Mouse (Mus musculus): ENCODE results near the gene Arhgap42.

The Arhgap42 gene

DNA sequence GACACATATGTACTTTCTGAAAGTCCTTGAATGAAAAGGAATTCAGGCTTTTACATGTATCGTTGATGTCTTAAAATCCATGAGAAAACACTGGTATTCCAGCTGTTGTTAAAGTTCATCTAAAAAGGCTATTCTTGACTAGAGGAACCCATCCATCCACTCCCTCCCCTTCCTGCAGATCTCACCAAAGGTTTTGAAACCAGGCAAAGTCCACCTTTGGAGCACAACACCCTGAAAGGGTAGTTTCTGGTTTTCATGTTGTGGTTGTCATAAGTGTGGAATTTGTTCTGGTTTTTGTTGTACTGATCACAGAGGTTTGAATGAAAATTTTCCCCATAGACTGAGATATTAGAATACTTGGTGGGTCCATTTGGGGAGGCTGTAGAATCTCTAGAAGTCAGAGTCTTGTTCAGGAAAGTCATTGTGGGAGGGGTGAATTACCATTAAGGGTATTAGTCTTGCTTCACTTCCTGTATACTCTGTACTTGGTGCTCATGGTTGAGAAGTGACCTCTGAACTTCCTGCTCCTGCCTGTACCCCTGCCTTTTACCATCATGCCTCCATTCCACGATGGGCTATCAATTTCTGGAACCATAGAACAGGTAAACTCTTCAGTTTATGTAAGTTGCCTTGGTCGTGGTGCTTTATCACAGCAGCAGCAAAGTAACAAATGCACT, 27.4 kb downstream of the Arhgap42 start:
- in situ Hi-C loops (cut with MboI, MseI), result no loop called here

DNA sequence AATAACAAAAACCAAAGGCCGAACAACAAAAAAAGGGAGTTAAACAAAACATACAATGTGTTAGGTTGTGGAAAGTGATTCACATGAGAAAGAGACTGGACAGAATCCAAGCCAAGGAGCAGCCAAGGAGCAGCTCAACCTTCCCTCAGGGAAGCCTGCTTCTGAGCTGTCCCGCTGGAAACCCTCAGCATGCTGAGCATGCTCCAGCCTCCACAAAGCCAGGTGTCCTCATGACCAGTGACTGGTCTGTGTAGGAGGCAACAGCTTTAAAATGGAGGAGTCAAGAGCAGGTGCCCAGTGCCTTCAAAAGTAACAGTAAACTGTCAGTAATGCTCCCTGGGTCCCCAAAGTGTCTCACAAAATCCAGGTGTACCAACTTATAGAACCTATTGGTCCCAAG, 28.4 kb downstream of the Arhgap42 start:
- in situ Hi-C loops (cut with MboI, MseI), result no loop called here

DNA sequence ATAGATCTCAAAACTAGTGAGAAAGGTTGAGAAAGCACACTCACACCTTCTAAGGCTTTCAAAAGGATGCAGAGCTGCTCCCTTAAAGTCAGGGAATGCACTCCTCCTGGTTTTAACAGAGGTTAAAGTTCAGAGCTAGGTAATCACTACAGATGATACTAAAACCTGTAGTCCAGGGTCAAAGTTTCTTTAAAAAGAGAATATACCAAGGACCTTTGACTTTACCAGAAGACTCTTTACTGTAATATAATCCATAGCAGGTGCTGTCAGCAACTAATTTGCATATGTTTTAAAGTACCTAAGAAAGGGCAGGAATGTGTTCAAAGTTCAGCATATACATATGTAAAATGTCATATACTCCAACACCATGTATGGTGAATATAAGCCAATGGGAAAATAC, 30.7 kb downstream of the Arhgap42 start:
- in situ Hi-C loops (cut with MboI, MseI), result no loop called here

DNA sequence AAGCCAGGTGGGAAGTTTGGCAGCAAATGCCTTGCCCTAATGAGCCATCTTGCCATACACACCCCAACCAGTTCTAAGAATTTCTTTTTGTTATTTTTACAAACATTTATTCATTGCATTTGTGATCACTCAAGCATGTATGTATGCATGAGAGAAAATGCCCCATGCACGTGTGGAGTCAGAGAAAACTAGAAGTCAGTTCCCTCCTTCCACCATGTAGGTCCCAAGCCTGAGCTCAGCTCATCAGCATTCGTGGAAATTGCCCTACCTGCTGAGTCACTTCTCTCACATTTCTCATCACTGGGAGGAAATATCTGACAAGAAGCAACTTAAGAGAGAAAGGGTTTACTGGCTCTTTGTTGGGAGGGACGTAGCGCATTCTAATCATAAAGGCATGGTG, 31.6 kb downstream of the Arhgap42 start:
- in situ Hi-C loops (cut with MboI, MseI), result no loop called here

DNA sequence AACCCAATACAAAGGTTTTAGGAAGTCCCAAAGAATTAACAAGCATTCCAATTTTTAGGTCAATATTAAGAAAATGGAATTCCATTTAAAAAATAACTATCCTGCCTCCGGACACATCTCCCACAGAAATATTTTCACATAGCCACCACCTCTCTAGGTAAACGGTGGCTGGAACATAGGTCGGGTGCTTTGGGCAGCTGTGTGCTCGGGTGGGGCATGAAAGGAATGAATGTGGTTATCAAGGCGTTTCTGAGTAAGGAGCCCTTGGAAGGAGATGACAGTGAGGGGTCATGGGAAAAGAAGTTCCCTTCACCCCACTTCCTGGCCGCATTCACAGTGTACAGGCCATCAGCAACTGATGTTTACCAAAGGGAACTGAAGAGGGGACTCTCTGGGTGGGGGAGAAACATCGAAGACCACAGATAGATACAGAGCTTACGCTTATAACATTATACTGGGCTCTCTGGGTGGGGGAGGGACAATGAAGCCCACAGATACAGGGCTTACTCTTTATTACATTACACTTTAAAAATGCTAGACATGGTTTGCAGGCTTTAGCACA, 38.0 kb downstream of the Arhgap42 start:
- in situ Hi-C loops (cut with MboI, MseI), result no loop called here

DNA sequence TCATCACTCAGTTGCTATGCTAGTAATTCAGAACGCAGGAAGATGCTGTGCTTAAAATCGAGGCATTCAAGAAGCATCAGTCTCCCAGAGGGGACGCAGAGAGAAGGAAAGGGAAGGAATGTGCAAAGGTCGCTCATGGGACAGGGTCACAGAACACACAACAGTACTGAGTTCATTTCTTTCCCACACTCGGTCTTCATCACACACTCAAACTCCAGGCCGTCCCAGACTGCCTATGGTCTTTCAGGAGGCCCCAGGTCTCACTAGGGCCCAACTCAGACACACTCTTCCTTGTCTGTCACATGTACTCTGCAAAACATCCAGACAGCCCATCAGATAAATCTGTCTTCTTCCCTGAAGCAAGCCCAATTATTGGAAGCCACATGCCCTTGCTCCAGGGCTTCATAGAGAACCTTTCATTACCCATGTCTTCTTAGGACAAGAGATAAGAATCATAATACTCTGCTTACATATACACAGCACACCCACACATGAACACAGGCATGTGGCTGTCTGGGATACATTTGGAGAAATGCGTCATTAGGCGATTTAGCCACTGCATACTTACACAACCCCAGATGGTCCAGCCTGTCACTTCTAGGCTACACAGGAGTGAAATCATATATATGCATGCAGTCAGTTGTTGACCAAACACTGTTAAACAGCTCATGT, 39.6 kb downstream of the Arhgap42 start:
- in situ Hi-C loops (cut with MboI, MseI), result no loop called here

DNA sequence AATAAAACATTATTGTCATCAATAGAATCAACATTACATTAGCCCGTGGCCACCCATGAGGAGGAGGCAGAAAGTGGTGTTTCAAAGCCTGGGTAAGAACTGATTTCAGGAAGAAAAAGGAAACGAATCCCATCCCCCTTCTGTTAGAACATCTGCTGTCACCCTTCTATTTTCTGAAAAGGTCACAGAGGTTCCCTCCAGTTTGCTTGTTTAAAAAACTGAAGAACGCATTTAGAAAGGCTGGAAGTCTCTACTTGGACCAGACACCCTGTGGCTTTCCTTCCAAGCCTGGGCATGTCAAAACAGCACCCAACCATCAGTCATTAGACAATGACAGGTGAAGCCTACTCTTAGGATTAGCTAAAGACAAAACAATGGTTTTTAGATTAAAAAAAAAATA, 40.3 kb downstream of the Arhgap42 start:
- in situ Hi-C loops (cut with MboI, MseI), result no loop called here

DNA sequence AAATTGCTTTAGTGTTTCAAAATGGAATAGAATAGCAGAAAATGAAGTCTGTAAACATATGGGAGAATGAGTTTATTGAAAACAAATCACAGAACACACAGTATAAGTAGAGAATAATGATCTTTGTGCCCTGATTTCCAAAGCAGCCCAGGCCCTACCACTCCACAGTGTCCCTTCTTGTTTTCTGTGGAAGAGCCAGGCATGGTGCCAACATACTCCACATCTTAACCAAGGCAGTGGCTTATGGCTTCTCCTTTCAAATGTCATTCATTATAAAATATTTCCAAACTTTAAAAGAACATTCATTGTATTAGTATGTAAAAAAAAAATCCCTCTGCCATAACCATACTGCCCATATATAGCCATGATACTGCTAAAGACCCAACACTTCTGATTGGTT, 42.9 kb downstream of the Arhgap42 start:
- in situ Hi-C loops (cut with MboI, MseI), result no loop called here

DNA sequence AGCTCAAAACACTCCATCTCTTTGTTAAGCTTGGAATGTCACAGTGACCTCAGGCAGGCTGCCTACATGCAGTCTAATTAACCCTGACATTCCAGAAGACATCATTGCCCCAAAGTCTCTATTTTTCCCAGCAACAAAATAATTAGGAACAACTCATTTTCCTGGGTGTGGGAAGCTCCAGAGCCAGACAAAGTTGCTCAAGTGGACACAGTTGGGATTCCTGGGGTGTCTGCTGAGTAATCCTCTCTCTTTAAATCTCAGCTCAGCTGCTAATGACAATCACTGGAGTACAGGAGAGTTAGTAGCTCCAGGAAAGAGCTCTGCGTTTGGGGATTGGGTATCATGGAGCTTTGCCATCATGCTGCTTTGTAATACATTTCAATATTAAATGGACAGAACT, 44.4 kb downstream of the Arhgap42 start:
- in situ Hi-C loops (cut with MboI, MseI), result no loop called here

DNA sequence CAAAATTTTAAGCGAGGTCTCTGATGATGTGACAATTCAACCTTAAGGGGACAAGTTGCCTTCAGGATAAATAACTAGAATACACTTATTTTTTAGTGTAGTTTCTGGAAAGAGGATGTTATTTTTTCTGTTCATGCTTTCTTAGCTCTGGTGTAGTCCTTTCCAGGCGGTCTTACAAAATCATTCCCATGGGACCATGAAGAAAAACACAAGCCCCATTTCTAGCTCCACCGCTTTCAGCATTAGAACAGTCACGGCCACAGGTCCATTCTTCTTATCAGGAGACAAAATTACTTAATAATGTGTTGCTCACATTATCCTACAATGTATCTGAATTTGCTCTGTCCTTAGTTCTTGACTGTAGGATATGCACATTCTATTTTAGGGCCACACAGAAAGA, 46.2 kb downstream of the Arhgap42 start:
- in situ Hi-C loops (cut with MboI, MseI), result no loop called here

DNA sequence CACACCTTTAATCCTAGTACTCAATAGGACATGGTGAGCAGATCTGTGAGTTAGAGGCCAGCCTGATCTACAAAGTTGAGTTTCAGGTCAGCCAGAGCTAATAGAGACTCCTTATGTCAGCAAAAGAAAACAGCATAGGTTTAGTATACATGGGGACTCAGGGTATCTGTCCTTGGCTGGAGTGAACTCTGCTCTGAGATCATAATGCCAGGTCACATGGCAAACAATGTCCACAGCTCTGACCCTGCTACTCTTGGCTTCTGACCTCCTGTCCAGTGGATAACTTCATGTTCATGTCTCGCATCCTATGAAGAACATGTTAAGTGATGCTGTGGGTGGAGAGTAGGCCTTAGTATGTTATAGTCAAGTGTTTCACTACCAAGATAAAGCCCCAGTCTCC, 48.1 kb downstream of the Arhgap42 start:
- in situ Hi-C loops (cut with MboI, MseI), result no loop called here

DNA sequence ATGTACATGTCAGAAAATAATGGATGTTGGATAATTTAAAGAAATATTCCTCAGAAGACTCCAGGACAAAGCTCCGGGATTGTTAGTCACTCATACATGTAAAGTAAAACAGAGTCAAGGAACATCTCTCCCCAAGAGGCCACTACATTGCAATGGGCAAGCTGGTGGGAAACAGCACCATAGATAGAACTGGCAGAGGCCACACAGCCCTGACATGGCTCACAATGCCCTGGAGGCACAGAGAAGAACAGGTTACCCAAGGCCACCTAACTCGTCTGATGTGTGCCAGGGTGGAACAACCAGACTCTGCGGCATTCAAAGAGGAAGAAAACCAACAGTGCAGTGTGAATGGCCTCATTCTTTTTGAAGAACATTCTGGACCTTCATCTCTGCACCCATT, 50.7 kb downstream of the Arhgap42 start:
- in situ Hi-C loops (cut with MboI, MseI), result no loop called here

DNA sequence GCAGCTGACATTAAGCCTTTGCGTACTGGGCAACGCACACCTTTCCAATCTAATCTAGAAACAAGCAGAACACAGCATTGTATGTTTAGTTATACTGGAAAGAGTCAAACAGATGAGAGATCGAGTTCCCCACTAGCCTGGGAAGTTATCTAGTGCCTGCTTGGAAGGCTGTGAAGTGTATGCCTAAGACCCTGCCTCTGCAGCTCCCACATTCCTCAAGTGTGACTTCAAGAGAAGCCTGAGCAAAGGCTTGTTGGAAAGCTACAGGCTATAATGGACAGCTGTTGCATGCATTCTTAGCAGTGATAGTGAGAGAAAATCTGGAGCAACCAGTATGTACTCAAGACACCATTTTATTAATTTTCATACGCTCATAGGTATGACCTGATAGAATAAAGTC, 61.2 kb downstream of the Arhgap42 start:
- in situ Hi-C loops (cut with MboI, MseI), result no loop called here

DNA sequence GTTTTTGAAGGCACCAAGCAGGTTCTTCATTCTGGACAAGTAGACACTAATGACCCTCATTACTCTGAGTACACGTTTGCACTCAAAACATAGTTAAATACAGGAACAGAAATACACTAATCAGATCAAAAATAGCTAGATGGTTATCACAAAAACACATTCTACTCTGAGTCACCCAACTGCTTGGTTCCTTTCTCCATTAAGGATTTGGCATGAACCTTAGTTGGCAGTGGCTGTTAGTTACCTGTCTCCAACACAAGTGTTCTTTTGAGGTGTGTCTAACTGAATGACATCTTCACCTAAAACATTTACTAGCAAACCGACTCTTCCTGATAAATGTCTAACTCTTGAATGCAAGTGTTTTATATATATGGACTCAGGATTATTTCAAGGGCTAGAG, 64.0 kb downstream of the Arhgap42 start:
- in situ Hi-C loops (cut with MboI, MseI), result no loop called here

DNA sequence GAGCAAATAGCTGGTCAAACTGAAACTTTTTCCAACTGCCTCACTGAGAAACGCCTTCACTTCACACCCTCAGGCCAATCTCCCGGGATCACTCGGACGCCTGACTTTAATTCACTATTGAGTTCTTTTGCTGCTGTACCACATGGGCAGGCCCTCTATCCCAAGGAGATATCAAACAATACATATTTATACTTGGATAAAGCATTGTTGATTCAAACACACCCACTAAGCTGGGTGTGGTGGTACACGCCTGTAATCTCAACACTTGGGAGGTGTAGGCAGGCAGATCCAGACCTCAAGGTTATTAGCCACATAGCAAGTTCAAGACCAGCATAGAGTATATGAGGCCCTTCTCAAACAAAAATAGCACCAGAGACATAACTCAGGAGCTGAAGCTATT, 64.7 kb downstream of the Arhgap42 start:
- in situ Hi-C loops (cut with MboI, MseI), result no loop called here

DNA sequence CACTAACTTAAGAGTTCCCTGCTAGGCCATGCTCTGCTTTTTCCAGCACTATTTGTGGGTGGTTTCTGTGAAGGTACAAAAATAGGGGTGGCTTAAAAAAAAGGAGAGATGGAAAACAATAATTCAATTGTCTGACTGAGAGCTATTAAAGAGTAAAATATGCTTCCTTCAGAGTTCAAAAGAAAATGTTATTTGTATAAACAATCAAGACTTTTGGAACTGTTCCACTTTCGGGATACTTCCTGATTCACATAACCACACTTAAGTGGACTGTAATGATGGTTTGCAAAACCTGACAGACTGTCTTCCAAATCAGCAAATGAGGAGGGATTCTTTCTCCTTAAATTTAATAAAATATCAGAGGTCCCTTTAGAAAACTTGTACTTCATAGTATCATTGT, 65.8 kb downstream of the Arhgap42 start:
- in situ Hi-C loops (cut with MboI, MseI), result no loop called here

DNA sequence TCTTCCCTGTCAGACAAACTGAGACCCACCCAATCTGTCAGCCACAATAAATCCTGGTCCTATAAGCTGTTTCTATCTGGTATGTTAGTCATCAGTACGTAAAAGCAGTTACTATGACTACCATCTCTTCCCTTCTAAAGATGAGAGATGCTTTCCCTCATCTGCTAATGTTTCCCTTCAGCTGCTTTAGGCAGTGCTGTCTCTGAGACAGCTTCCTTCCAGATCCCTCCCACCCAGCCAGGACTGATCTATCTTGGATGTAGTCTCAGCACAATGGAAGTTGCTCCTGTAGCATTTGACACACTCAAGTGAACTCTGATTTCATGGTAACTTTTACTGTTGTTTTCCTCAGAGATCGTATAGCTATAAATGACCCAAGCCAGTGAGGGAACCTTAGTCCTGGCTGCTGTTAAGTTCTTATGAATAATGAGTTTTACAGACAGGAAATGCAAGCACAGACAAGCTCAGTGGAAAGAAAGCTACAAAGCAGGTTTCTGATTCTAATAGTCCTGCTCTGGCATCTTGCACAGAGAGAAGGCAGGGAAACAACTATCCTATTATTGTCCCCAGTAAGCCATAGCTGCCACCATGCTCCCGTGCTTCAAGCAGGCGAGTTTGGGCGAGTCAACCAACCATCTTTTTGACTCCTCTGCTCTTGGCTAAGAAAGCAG, 67.6 kb downstream of the Arhgap42 start:
- in situ Hi-C loops (cut with MboI, MseI), result no loop called here

DNA sequence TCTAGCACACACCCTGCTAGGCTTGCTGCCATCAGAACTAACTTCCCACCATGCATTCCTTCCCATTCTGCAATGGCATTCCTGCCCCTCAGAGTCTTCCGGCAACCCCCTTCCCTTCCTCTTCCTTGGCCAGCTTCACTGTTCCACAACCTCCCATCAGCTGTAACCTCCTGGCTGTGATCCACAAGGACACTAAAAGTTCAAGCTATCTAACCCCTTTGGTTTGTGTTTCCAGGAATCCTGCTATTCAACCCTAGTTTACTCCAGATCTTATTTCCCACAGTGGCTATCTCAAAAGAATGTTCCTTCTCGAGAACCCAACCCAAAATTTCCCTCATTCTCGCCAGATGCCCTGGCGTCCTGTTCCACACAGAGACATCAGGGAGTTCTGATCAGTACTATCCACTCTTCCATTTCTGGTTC, 73.2 kb downstream of the Arhgap42 start:
- in situ Hi-C loops (cut with MboI, MseI), result no loop called here

DNA sequence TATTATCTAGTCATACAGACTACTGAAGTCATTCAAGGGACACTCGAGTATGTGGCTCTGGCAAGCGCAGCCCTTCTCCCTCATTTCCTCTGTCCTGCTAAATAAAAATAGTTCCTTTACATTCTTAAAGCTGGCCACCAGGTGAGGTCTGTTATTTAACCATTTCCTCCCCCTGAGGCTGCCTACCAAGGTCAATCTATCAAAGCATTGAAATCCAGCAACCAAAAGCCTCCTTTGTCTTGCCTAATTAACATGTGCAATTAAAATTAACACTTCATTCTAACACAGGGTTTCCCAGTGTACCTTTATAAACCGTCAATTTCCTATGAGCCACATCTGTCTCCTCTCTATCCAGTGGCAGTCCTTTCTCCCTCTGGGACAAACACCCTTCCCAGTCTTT, 78.2 kb downstream of the Arhgap42 start:
- in situ Hi-C loops (cut with MboI, MseI), result no loop called here

DNA sequence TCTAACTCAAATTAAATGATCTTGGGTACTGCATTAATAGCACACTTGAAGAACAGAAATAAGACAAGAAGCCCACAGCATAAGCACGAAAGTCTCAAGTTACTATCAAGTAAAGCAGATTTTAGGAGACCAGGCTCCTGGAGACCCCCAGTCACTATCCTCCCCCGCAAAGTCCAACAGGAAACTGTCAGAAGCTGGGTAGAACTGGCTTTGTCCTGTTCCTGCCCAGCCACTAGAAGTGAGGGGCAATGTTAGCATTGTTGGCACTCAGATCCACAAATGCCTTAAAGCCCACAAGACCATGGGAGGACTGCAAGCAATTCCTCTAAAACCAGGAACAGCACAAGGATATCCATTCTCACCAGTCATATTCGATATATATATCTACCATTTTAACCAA, 80.7 kb downstream of the Arhgap42 start:
- in situ Hi-C loops (cut with MboI, MseI), result no loop called here

DNA sequence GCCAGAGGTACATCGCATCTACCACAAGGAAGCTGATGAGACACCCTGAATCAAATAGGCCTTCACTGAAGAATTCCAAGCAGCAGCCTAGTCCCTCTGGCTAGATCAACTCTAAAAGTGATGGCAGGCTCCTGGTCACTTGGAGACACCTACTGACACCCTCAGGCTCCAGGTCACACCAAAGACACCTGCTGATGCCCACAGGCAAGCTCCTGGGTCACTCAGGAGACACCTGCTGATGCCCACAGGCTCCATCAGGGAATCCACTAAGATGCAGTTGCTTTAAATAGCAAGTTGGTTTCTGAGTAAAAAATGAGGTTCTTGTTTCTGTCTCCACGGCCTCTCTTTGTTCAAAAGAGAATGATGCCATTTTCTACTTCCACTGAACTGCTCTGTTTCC, 81.5 kb downstream of the Arhgap42 start:
- in situ Hi-C loops (cut with MboI, MseI), result no loop called here

DNA sequence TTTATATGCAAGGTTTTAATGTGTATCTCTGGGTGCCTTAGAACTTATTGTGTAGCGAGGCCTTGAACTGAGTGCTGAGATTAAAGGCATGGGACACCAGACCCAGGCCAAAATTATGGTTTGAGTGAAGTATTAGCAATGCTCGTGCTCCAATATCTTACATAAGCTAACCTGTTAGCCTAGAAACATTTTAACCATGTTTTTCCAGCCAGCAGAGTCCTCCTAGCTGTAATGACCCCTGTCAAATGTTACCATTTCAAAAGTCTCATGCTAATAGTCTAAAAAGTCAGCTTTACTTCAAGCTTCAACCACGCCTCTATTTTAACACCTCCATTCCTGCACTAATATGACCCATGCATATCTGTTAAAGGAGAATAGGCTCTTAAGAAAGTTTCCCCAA, 84.3 kb downstream of the Arhgap42 start:
- in situ Hi-C loops (cut with MboI, MseI), result no loop called here
